Mouse (Mus musculus): Measurements from ENCODE around the gene Fam149b.
A peak's percentile ranks its signal among the peaks of the same experiment; 100 is the strongest.

Gene Fam149b

DNA sequence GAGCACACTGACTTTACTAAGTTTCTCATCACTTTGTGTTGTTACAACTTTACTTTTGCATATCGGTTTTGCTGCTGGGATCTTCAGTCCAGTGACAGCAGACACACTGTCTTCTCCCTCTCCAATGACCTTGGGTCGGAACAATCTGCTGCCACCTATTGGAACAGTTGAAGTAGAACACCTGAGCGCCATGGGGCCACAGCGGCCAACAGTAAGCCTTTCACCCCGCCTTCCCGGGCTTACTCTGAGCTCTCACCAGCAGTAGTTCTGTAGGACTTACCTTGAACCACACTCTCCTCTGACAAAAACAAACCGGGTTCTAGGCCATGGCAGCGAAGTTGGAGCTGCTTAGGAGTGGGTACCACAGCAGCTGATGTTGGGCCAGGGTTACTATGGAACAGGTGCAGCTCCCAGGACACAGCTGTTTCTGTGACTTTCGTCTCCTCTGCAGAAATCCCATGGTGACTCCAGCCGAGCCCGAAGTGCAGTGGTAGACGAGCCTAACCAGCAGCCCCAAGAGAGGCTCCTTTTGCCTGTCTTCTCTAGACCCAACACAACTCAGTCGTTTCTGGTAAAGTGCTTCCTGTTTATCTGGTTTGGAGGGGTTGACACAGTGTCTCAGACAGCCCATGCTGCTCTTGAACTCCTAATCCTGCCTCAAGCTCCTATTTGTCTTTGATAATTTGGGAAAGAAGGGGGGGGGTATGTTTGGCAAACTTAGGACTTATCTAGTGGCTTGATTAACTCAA lies 30.5 kb downstream of the Fam149b start:
- peak; percentile 56 for TF ChIP-seq CTCF (conservative IDR thresholded peaks at IDR 0.05; ENCODE audit: low read length)
- TF ChIP-seq NANOG (IDR thresholded peaks at IDR 0.05; ENCODE audit: borderline replicate concordance, low read length) = no peak

DNA sequence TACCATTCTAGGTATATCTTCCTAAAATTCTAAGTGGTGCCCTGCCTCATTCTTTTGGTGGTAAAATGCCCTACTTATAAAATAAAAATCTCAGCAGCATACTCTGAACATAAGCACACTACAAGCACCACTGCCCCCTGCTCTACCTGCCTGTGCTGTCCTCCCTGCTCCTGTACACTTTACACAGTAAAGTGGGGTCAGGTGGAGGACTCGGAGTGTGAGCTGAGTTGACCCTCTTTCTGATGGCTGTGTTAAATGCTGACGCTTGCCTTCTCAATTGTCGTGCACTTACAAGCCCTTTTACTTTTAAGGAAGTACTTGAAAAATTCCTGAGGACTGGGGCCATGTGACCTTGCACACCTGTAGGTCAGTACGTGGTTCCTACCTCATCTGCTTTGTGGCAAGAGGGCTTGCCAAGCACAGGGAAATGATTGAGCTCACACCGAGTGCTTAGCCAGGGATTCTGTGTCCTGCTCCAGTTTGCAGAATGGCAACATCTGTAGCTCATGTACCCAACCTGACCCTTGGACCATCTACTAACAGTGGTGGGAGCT lies 31.2 kb downstream of the Fam149b start:
- H3K4me1 ChIP-seq (replicated peaks; ENCODE audit: low read depth, low read length) = peaks cover 5% of the 10 kb centered on the region
- TF ChIP-seq POU5F1 (IDR thresholded peaks at IDR 0.05; ENCODE audit: borderline replicate concordance, low read length) (no peak), CTCF (conservative IDR thresholded peaks at IDR 0.05; ENCODE audit: low read length) (no peak), NANOG (IDR thresholded peaks at IDR 0.05; ENCODE audit: borderline replicate concordance, low read length) (no peak)
- H3K27me3 ChIP-seq (ENCODE audit: insufficient read depth, low read length) = no peaks in the 10 kb centered on the region
- no peak overlapping the region for H3K4me3 ChIP-seq (replicated peaks; ENCODE audit: low read length)
- H3K36me3 ChIP-seq (ENCODE audit: insufficient read depth, low read length) = peaks cover 58% of the 10 kb centered on the region
- peaks cover 10% of the 10 kb centered on the region for H3K9me3 ChIP-seq (ENCODE audit: low read length)

More for the DNA sequence above, 30.5 kb downstream of the Fam149b start:
- Histone ChIP-seq H3K36me3 (ENCODE audit: insufficient read depth, low read length) (peaks cover 56% of the 10 kb centered on the region), H3K27me3 (ENCODE audit: insufficient read depth, low read length) (no peaks in the 10 kb centered on the region), H3K9me3 (ENCODE audit: low read length) (peaks cover 17% of the 10 kb centered on the region), H3K4me1 (replicated peaks; ENCODE audit: low read depth, low read length) (peaks cover 5% of the 10 kb centered on the region), H3K4me3 (replicated peaks; ENCODE audit: low read length) (no peak overlapping the region; the same call in 1 of the 2 replicates)

DNA sequence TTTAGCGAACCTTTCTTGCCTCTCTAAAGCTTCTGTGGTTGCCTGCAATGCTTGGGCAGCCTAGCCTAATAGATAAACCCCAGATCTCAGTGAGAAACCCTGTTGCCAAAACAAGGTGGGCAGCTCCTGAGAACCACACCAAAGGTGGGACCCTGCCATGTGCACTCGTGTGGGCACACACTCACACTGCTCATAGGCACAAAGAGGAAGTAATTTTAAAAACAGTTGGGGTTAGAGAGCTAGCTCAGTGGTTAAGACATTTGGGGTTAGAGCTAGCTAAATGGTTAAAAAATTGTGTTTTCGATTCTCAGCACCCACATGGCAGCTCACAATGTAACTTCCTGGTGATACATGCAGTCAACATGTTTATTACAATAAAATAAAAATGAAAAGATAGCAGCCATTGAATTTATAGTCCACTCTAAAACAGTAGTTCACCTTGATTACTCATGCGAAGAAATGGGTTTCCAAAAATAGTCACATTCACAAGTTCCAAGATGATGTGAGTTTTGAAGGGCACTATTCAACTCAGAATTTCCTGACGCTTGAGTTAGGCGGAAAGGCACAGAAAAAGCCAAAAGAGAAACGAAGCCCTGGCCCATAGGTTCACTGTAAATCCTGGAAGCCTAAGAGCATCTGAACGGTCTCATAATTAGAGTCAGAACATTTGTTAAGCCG lies 31.9 kb downstream of the Fam149b start:
- Histone ChIP-seq H3K27me3 (ENCODE audit: insufficient read depth, low read length) (no peaks in the 10 kb centered on the region), H3K9me3 (ENCODE audit: low read length) (0 out of 2 replicates have a peak, but pooled peaks cover 6% of the 10 kb centered on the region), H3K36me3 (ENCODE audit: insufficient read depth, low read length) (peaks cover 60% of the 10 kb centered on the region), H3K4me1 (replicated peaks; ENCODE audit: low read depth, low read length) (peaks cover 5% of the 10 kb centered on the region), H3K4me3 (replicated peaks; ENCODE audit: low read length) (no peak overlapping the region)
- no peak for TF ChIP-seq POU5F1 (IDR thresholded peaks at IDR 0.05; ENCODE audit: borderline replicate concordance, low read length)
- no peak for TF ChIP-seq NANOG (IDR thresholded peaks at IDR 0.05; ENCODE audit: borderline replicate concordance, low read length)
- no peak for TF ChIP-seq CTCF (conservative IDR thresholded peaks at IDR 0.05; ENCODE audit: low read length)

DNA sequence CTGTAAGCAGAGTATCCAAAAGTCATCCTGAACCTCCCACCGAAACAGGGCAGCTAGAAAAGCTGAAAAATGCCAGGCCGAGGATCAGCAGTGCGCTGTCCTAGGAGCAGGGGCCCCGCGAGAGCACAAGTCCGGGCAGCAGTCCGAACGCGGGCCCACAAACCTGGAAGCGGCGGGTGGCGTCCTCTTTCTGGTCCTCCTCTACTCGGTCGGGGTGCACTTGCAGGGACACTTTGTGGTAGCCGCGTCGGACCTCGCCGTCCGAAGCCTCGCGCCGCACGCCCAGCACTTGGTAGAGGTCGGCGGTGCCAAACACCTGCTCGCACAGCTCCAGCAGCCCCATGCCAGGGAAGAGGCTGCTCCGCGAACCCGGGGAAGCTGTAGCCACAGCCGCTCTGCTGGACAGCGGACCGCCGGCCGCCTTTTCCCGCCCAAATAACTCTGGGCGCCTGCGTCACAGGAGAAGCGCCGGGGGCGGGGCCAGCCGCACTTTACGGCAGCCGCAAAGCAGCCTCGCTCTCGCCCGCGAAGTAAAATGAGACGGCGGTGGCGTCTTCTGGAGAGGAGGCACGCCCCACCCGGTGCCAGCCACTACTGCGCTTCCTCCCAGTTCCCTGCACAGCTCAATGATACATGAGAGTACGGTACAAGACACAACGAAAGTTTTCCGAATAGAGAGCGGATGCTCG lies 40.6 kb downstream of the Fam149b start, which contains the start of gene Dnajc9:
TSS of gene Dnajc9 (minus strand) at position 470 of the 689 bp plus-strand sequence.
- no peak for TF ChIP-seq CTCF (conservative IDR thresholded peaks at IDR 0.05; ENCODE audit: low read length)
- TF ChIP-seq POU5F1 (IDR thresholded peaks at IDR 0.05; ENCODE audit: borderline replicate concordance, low read length) = no peak
- TF ChIP-seq NANOG (IDR thresholded peaks at IDR 0.05; ENCODE audit: borderline replicate concordance, low read length) = no peak
- Histone ChIP-seq H3K27me3 (ENCODE audit: insufficient read depth, low read length) (no peaks in the 10 kb centered on the region), H3K4me3 (replicated peaks; ENCODE audit: low read length) (peak within 1 kb of the TSS; percentile 93), H3K36me3 (ENCODE audit: insufficient read depth, low read length) (peaks cover 70% of the 10 kb centered on the region), H3K9me3 (ENCODE audit: low read length) (no peaks in the 10 kb centered on the region), H3K4me1 (replicated peaks; ENCODE audit: low read depth, low read length) (peaks cover 53% of the 10 kb centered on the region)

DNA sequence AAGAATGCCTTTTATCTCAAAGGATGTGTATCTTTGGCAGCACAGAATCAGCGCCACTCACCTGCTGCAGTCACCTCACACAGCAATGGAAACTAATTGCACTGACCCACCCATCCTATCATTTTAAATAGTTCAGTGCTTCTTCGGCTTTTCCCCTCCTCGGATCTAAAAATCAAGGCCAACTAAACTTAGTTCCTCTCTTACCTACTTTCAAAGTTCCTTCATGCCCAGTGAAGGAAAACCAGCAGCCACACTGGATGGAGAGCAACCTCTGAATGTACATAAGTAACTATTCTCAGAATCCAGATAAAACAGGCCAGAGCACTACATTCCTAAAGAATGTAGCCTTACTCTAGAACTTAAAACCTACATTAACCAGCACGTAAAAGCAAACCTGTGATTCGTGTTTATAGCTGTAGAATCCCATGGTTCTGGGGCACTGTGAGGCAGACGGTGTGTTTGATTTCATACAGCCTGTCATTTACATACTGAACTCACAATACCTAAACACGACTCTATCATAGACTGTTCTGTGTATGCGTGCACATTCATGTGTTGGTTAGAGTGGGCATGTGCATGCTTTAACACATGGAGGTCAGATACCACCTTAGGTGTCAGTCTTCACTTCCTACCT lies 41.6 kb downstream of the Fam149b start:
- no peak for TF ChIP-seq NANOG (IDR thresholded peaks at IDR 0.05; ENCODE audit: borderline replicate concordance, low read length)
- no peak for TF ChIP-seq POU5F1 (IDR thresholded peaks at IDR 0.05; ENCODE audit: borderline replicate concordance, low read length)
- no peak for TF ChIP-seq CTCF (conservative IDR thresholded peaks at IDR 0.05; ENCODE audit: low read length)
- peaks cover 60% of the 10 kb centered on the region for H3K36me3 ChIP-seq (ENCODE audit: insufficient read depth, low read length)

DNA sequence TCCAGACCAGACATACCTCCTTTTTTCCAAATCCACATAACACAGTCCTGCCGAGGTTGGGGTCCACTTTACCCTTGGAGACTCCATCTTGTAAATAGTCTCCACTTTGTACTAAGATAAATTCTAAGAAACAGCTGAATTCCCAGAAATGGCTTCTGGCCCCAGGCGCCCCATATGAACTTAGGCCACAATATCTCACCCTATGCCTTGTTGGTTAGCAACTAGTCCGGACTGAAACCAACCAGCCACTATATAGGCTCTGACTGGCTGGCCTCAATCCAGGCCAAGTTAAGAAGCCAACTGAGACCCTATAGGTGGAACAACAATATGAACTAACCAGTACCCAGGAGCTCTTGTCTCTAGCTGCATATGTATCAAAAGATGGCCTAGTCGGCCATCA lies 44.4 kb downstream of the Fam149b start:
- peaks cover 50% of the 10 kb centered on the region for H3K4me1 ChIP-seq (replicated peaks; ENCODE audit: low read depth, low read length)
- H3K27me3 ChIP-seq (ENCODE audit: insufficient read depth, low read length) = no peaks in the 10 kb centered on the region
- peaks cover 33% of the 10 kb centered on the region for H3K36me3 ChIP-seq (ENCODE audit: insufficient read depth, low read length)
- peak overlapping the region; percentile 92 for H3K4me3 ChIP-seq (replicated peaks; ENCODE audit: low read length)
- no peaks in the 10 kb centered on the region for H3K9me3 ChIP-seq (ENCODE audit: low read length)
- TF ChIP-seq NANOG (IDR thresholded peaks at IDR 0.05; ENCODE audit: borderline replicate concordance, low read length) (no peak), POU5F1 (IDR thresholded peaks at IDR 0.05; ENCODE audit: borderline replicate concordance, low read length) (no peak), CTCF (conservative IDR thresholded peaks at IDR 0.05; ENCODE audit: low read length) (no peak)

More for the DNA sequence above, 41.6 kb downstream of the Fam149b start:
- Histone ChIP-seq H3K9me3 (ENCODE audit: low read length) (no peaks in the 10 kb centered on the region), H3K4me3 (replicated peaks; ENCODE audit: low read length) (peak overlapping the region; percentile 93), H3K4me1 (replicated peaks; ENCODE audit: low read depth, low read length) (peaks cover 58% of the 10 kb centered on the region), H3K27me3 (ENCODE audit: insufficient read depth, low read length) (no peaks in the 10 kb centered on the region)

DNA sequence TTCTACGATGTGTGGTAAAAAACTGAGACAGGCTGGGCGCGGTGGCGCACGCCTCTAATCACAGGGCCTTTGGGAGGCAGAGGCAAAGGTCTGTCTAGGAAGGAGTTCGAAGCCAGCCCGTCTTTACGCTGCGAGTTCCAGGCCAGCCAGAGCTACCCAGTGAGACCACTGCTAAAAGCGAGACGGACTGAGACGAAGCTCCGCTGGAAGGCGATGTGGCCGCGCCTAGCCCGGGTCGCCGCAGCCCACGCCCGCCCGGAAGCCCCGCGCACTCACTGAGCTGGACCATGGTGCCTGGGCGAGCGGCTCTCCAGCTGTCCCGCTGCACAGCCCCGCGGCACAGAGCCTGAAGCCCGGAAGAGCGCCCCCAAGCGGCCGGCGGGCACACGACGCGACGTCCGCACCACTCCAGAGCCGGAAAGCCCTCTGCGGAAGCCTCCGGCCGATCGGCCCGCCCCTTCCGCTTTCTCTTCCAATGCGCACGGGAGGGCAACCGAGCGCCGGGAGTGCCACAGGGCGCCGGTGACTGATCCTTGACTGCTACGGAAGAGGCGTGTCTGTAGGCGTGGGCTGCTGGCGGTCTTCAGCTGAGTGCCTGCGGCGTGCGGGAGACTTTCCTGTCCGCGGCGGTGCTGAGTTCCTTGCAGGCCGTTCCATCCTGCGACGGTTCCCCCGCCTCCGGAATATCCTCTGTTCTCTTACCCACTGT lies 45.4 kb downstream of the Fam149b start, which contains the start of gene Mrps16:
TSS of gene Mrps16 (minus strand) at position 430 of the 709 bp plus-strand sequence.
- H3K4me3 ChIP-seq (replicated peaks; ENCODE audit: low read length) = peak within 1 kb of the TSS; percentile 92
- no peaks in the 10 kb centered on the region for H3K27me3 ChIP-seq (ENCODE audit: insufficient read depth, low read length)
- H3K36me3 ChIP-seq (ENCODE audit: insufficient read depth, low read length) = peaks cover 27% of the 10 kb centered on the region
- TF ChIP-seq CTCF (conservative IDR thresholded peaks at IDR 0.05; ENCODE audit: low read length) (no peak), NANOG (IDR thresholded peaks at IDR 0.05; ENCODE audit: borderline replicate concordance, low read length) (no peak), POU5F1 (IDR thresholded peaks at IDR 0.05; ENCODE audit: borderline replicate concordance, low read length) (no peak)
- no peaks in the 10 kb centered on the region for H3K9me3 ChIP-seq (ENCODE audit: low read length)
- H3K4me1 ChIP-seq (replicated peaks; ENCODE audit: low read depth, low read length) = peaks cover 51% of the 10 kb centered on the region

Measured in E14TG2a.4 (cell line).